Mouse (Mus musculus) embryonic facial prominence, embryonic 11.5 days (tissue): ENCODE measurements around the gene Serp2. TPM values are rescaled to one million over a fixed set of nuclear protein-coding genes. Genes with fewer than 3 reads are reported as not detected.

ENCODE experiments used
- ATAC-seq: fragments of 200-750 bp; cut with Nextera tagmentation; replicated peaks from 2 replicates; pipeline ENCODE4 v1.8.0; 2017; ENCODE audit warnings: low read depth; ENCODE audit not compliant: insufficient number of reproducible peaks, low FRiP score, low TSS enrichment
- DNase-seq: peaks from one replicate; pipeline ENCODE4 v3.0.0-alpha.2; 2015; ENCODE audit warnings: low spot score
- H3K27ac ChIP-seq: fragments of 300-500 bp; sonication (generic); replicated peaks from 2 replicates; pipeline ENCODE4 v1.5.1; 2014; ENCODE audit warnings: mild to moderate bottlenecking, low read depth, low read length, control low read depth
- H3K27me3 ChIP-seq: fragments of 300-500 bp; sonication (generic); 2 replicates; pipeline ENCODE4 v1.6.1; 2014; ENCODE audit warnings: mild to moderate bottlenecking, low read length, moderate library complexity, mixed read lengths; ENCODE audit not compliant: control insufficient read depth, insufficient read depth
- H3K36me3 ChIP-seq: fragments of 300-500 bp; sonication (generic); replicated peaks from 2 replicates; pipeline ENCODE4 v1.6.1; 2014; ENCODE audit warnings: low read depth, mild to moderate bottlenecking, low read length, moderate library complexity, mixed read lengths; ENCODE audit not compliant: control insufficient read depth, insufficient read depth
- H3K4me1 ChIP-seq: fragments of 300-500 bp; sonication (generic); 2 replicates; pipeline ENCODE4 v1.6.1; 2014; ENCODE audit warnings: low read length, mixed read lengths; ENCODE audit not compliant: control insufficient read depth, insufficient read depth
- H3K4me2 ChIP-seq: fragments of 300-500 bp; sonication (generic); 2 replicates; pipeline ENCODE4 v1.6.1; 2014; ENCODE audit warnings: low read depth, mild to moderate bottlenecking, control low read depth, low read length, moderate library complexity
- H3K4me3 ChIP-seq: fragments of 300-500 bp; sonication (generic); 2 replicates; pipeline ENCODE4 v1.5.1; 2014; ENCODE audit warnings: low read depth, low read length, control low read depth
- H3K9ac ChIP-seq: fragments of 300-500 bp; sonication (generic); replicated peaks from 2 replicates; pipeline ENCODE4 v1.6.1; 2014; ENCODE audit warnings: mild to moderate bottlenecking, control low read depth, low read length
- H3K9me3 ChIP-seq: fragments of 300-500 bp; sonication (generic); replicated peaks from 2 replicates; pipeline ENCODE4 v1.6.1; 2016; ENCODE audit warnings: mild to moderate bottlenecking, low read length, inconsistent platforms, mixed read lengths; ENCODE audit not compliant: control insufficient read depth
- WGBS: fragments of 180-500 bp; shearing (Covaris S2); extraction: QIAGEN DNeasy Blood & Tissue Kit; methylation state at CpG from one replicate; pipeline ENCODE4 v1.1.7; 2014; 5-methylcytosine and 5-hydroxymethylcytosine counted together
- polyA plus RNA-seq: library from polyadenylated mRNA; unstranded; fragments of >200 nt; fragmentation: Nextera tagmentation; extraction: Ambion mirVana; gene quantifications from 2 replicates; pipeline ENCODE4 v1.2.1, GENCODE M21; 2014

The Serp2 gene
- polyA plus RNA-seq, 1 experiment from 2014 or later = 23.7 TPM

- no peak overlapping the region for H3K27ac ChIP-seq
- no peaks in the 10 kb centered on the region for H3K27me3 ChIP-seq
- no peak overlapping the region for H3K9ac ChIP-seq
- ATAC-seq (no peak), DNase-seq (no peak)
- H3K4me1 ChIP-seq = no peaks in the 10 kb centered on the region
- no peak overlapping the region for H3K4me3 ChIP-seq
- no peaks in the 10 kb centered on the region for H3K36me3 ChIP-seq
- H3K4me2 ChIP-seq = no peak overlapping the region
- no peaks in the 10 kb centered on the region for H3K9me3 ChIP-seq
- 81% methylated on average over 9 of the region's 9 CpGs for WGBS
Observed at GRCm38 (mm10) chr14:76595048-76595859, 38.6 kb upstream of the Serp2 start.

GRCm38 (mm10) chr14:76594351-76594885, 37.7 kb upstream of the Serp2 start:
- no peak overlapping the region for H3K4me2 ChIP-seq
- no peaks in the 10 kb centered on the region for H3K4me1 ChIP-seq
- H3K27me3 ChIP-seq = no peaks in the 10 kb centered on the region
- no peaks in the 10 kb centered on the region for H3K9me3 ChIP-seq
- no peak overlapping the region for H3K27ac ChIP-seq
- DNase-seq (no peak), ATAC-seq (no peak)
- H3K9ac ChIP-seq = no peak overlapping the region
- no peaks in the 10 kb centered on the region for H3K36me3 ChIP-seq
- no peak overlapping the region for H3K4me3 ChIP-seq
- WGBS = 85% methylated on average over 6 of the region's 6 CpGs

GRCm38 (mm10) chr14:76593630-76594193, 37.0 kb upstream of the Serp2 start:
- H3K9me3 ChIP-seq = no peaks in the 10 kb centered on the region
- H3K4me3 ChIP-seq = no peak overlapping the region
- H3K4me2 ChIP-seq = no peak overlapping the region
- no peaks in the 10 kb centered on the region for H3K27me3 ChIP-seq
- no peak overlapping the region for H3K27ac ChIP-seq
- no peaks in the 10 kb centered on the region for H3K36me3 ChIP-seq
- no peak overlapping the region for H3K9ac ChIP-seq
- ATAC-seq = no peak
- no peaks in the 10 kb centered on the region for H3K4me1 ChIP-seq
- WGBS = 92% methylated on average over 15 of the region's 15 CpGs
- DNase-seq = no peak

- ATAC-seq (no peak; the same call in 1 of the 2 replicates), DNase-seq (no peak)
- Histone ChIP-seq H3K27me3 (no peaks in the 10 kb centered on the region), H3K4me1 (no peaks in the 10 kb centered on the region), H3K4me2 (no peak overlapping the region), H3K9me3 (no peaks in the 10 kb centered on the region), H3K27ac (no peak overlapping the region), H3K36me3 (no peaks in the 10 kb centered on the region), H3K9ac (no peak overlapping the region), H3K4me3 (no peak overlapping the region)
- WGBS = 88% methylated on average over 12 of the region's 12 CpGs
Observed at GRCm38 (mm10) chr14:76592721-76593120, 36.0 kb upstream of the Serp2 start.

- Histone ChIP-seq H3K4me3 (no peak overlapping the region), H3K9me3 (no peaks in the 10 kb centered on the region), H3K27me3 (no peaks in the 10 kb centered on the region), H3K36me3 (no peaks in the 10 kb centered on the region), H3K4me2 (no peak overlapping the region), H3K27ac (no peak overlapping the region), H3K4me1 (no peaks in the 10 kb centered on the region), H3K9ac (no peak overlapping the region)
- no peak for DNase-seq
- ATAC-seq = no peak
- 89% methylated on average over 6 of the region's 6 CpGs for WGBS
Observed at GRCm38 (mm10) chr14:76592090-76592489, 35.4 kb upstream of the Serp2 start.

- ATAC-seq = no peak
- no peaks in the 10 kb centered on the region for H3K4me1 ChIP-seq
- H3K4me2 ChIP-seq = no peak overlapping the region
- DNase-seq = no peak
- no peaks in the 10 kb centered on the region for H3K27me3 ChIP-seq
- no peak overlapping the region for H3K27ac ChIP-seq
- 88% methylated on average over 7 of the region's 7 CpGs for WGBS
- H3K4me3 ChIP-seq = no peak overlapping the region
- no peaks in the 10 kb centered on the region for H3K36me3 ChIP-seq
- H3K9ac ChIP-seq = no peak overlapping the region
- no peaks in the 10 kb centered on the region for H3K9me3 ChIP-seq
Observed at GRCm38 (mm10) chr14:76590134-76590533, 33.4 kb upstream of the Serp2 start.

GRCm38 (mm10) chr14:76589671-76590070, 33.0 kb upstream of the Serp2 start:
- WGBS = 63% methylated on average over 1 of the region's 1 CpGs
- no peaks in the 10 kb centered on the region for H3K9me3 ChIP-seq
- no peak for ATAC-seq

GRCm38 (mm10) chr14:76585831-76586405, 29.2 kb upstream of the Serp2 start:
- no peak for ATAC-seq
- WGBS = 45% methylated on average over 13 of the region's 13 CpGs

More at GRCm38 (mm10) chr14:76589671-76590070, 33.0 kb upstream of the Serp2 start:
- no peak overlapping the region for H3K4me2 ChIP-seq
- H3K4me3 ChIP-seq = no peak overlapping the region
- H3K4me1 ChIP-seq = no peaks in the 10 kb centered on the region
- DNase-seq = no peak
- no peaks in the 10 kb centered on the region for H3K36me3 ChIP-seq
- no peak overlapping the region for H3K27ac ChIP-seq
- H3K9ac ChIP-seq = no peak overlapping the region
- no peaks in the 10 kb centered on the region for H3K27me3 ChIP-seq

More at GRCm38 (mm10) chr14:76585831-76586405, 29.2 kb upstream of the Serp2 start:
- H3K4me3 ChIP-seq = no peak overlapping the region
- H3K4me2 ChIP-seq = no peak overlapping the region
- H3K27me3 ChIP-seq = no peaks in the 10 kb centered on the region
- no peaks in the 10 kb centered on the region for H3K36me3 ChIP-seq
- no peak for DNase-seq
- no peaks in the 10 kb centered on the region for H3K4me1 ChIP-seq
- no peak overlapping the region for H3K9ac ChIP-seq
- no peaks in the 10 kb centered on the region for H3K9me3 ChIP-seq
- no peak overlapping the region for H3K27ac ChIP-seq
